ENCODE assay signal across 8 mouse cellular contexts in the genomic region with DNA sequence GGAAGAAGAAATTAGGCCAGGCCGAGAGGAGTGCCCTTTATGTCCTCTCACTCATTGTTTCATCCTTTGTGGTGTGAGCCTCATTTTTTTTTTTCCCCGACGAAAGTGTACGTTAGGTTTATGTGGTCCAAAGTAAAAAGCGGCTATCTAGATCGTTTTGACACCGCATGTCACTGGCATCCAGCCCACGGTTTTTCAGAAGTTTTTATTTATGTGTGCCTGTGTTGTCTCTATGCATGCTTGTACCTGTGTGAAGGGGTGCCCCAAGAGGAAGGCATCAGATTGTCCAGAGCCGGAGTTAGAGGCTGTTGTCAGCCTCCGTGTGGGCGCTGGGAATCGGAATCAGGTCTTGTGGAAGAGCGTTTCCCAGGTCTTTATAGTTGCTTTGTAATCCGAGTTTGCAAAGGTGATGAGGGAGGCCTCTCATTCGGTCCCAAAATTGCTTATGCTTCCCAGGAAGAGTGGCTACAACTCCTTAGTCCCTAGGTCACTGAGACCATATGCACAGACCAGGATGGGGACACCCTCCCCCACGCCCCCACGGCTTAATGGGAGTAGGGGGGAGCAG. TPM values are rescaled to one million over a fixed set of nuclear protein-coding genes. Genes with fewer than 3 reads are reported as not detected.
DNase-seq lines count a peak whose midpoint lies in the region; ATAC-seq and TF ChIP-seq lines count a peak whose summit lies in the region.

No protein-coding gene starts in this region.

- H3K9me3 ChIP-seq in hindbrain, embryonic 15.5 days, result no peaks in the 10 kb centered on the region
- no peaks in the 10 kb centered on the region for H3K9me3 ChIP-seq in midbrain, embryonic 14.5 days (ENCODE audit: control insufficient read depth, low read length)

- no peak for TF ChIP-seq CTCF in testis, adult 2 months (IDR thresholded peaks at IDR 0.05; ENCODE audit: control insufficient read depth, insufficient read depth, insufficient replicate concordance, low read depth, low read length)

- peak; percentile 21 for DNase-seq in adrenal gland, postnatal 14 days
- DNase-seq in adrenal gland, adult 2 months, result no peak
- DNase-seq in testis, postnatal 14 days (ENCODE audit: low spot score), result no peak
- DNase-seq in midbrain, embryonic 14.5 days, result no peak
- no peak for DNase-seq in ovary, postnatal 14 days (ENCODE audit: low spot score)
- DNase-seq in frontal cortex, postnatal 14 days (ENCODE audit: low spot score in 2 of 2), result no peak

- H3K9ac ChIP-seq in hindbrain, embryonic 15.5 days, result peak overlapping the region; percentile 90
- peak overlapping the region; percentile 94 for H3K9ac ChIP-seq in midbrain, embryonic 14.5 days (replicated peaks; ENCODE audit: low read length)

- 11% methylated on average over 17 of the region's 17 CpGs for WGBS in hindbrain, embryonic 15.5 days
- 11% methylated on average over 17 of the region's 17 CpGs for WGBS in midbrain, embryonic 14.5 days

- H3K27ac ChIP-seq in testis, adult 2 months (ENCODE audit: control insufficient read depth, insufficient read depth, low read depth, low read length), result peak overlapping the region; percentile 77
- peak overlapping the region; percentile 88 for H3K27ac ChIP-seq in hindbrain, embryonic 15.5 days (replicated peaks)
- peak overlapping the region; percentile 89 for H3K27ac ChIP-seq in midbrain, embryonic 14.5 days (replicated peaks; ENCODE audit: low read depth, low read length)

- H3K27me3 ChIP-seq in testis, adult 2 months (ENCODE audit: control insufficient read depth, insufficient read depth, low read length), result no peaks in the 10 kb centered on the region
- peaks cover 4% of the 10 kb centered on the region; the same call in 1 of the 2 replicates for H3K27me3 ChIP-seq in hindbrain, embryonic 15.5 days
- H3K27me3 ChIP-seq in midbrain, embryonic 14.5 days (ENCODE audit: control insufficient read depth, insufficient read depth, low read length), result no peaks in the 10 kb centered on the region

- H3K4me3 ChIP-seq in testis, adult 2 months (ENCODE audit: control insufficient read depth, low read depth, low read length), result peak overlapping the region; percentile 93
- peak overlapping the region; percentile 97 for H3K4me3 ChIP-seq in hindbrain, embryonic 15.5 days
- H3K4me3 ChIP-seq in midbrain, embryonic 14.5 days (replicated peaks; ENCODE audit: low read depth, low read length), result peak overlapping the region; percentile 98

- H3K4me1 ChIP-seq in testis, adult 2 months (ENCODE audit: control insufficient read depth, insufficient read depth, low read length), result peaks cover 9% of the 10 kb centered on the region
- peaks cover 18% of the 10 kb centered on the region for H3K4me1 ChIP-seq in hindbrain, embryonic 15.5 days (replicated peaks)
- H3K4me1 ChIP-seq in midbrain, embryonic 14.5 days (ENCODE audit: control insufficient read depth, insufficient read depth, low read length), result peaks cover 10% of the 10 kb centered on the region

- peak overlapping the region; percentile 81 for H3K4me2 ChIP-seq in hindbrain, embryonic 15.5 days
- peak overlapping the region; percentile 90 for H3K4me2 ChIP-seq in midbrain, embryonic 14.5 days (ENCODE audit: low read length)

- no peak for ATAC-seq in hindbrain, embryonic 15.5 days (ENCODE audit: low FRiP score, low read depth)
- no peak for ATAC-seq in midbrain, embryonic 14.5 days (ENCODE audit: low FRiP score, low TSS enrichment)

- TF ChIP-seq POLR2A in testis, adult 2 months (IDR thresholded peaks at IDR 0.05; ENCODE audit: control insufficient read depth, low read depth, low read length), result no peak

- no peaks in the 10 kb centered on the region; the same call in 1 of the 2 replicates for H3K36me3 ChIP-seq in testis, adult 2 months (ENCODE audit: control insufficient read depth, insufficient read depth, low read length)
- peaks cover 16% of the 10 kb centered on the region for H3K36me3 ChIP-seq in hindbrain, embryonic 15.5 days
- H3K36me3 ChIP-seq in midbrain, embryonic 14.5 days (ENCODE audit: control insufficient read depth, insufficient read depth, low read length), result peaks cover 22% of the 10 kb centered on the region

RNA-seq across cellular contexts. Expression of a gene that starts 0.9 kb away (rescaled TPM):
- 111 and 113 TPM in 2 replicates for total RNA-seq in adrenal gland, postnatal 14 days (2021)
- 100 to 1,000 TPM; 110 to 143 TPM for total RNA-seq in adrenal gland, adult 2 months (2021)
- 78.8 and 79.6 TPM in 2 replicates for polyA plus RNA-seq in adrenal gland, adult 2 months (2012; rRNA removed)
- polyA plus RNA-seq in testis, adult 2 months (2012; rRNA removed), result 77.9 and 81.1 TPM in 2 replicates
- 153 and 156 TPM in 2 replicates for polyA plus RNA-seq in hindbrain, embryonic 15.5 days (2015; fragmentation: Nextera tagmentation; extraction: Ambion mirVana)
- polyA plus RNA-seq in midbrain, embryonic 14.5 days (2014; fragmentation: Nextera tagmentation; extraction: Ambion mirVana), result 175 and 203 TPM in 2 replicates

RNA-seq across cellular contexts. Expression of a gene that starts 18.6 kb away (rescaled TPM):
- 26.4 and 28.9 TPM in 2 replicates for total RNA-seq in adrenal gland, postnatal 14 days (2021)
- 10 to 100 TPM; 12.6 to 22.5 TPM for total RNA-seq in adrenal gland, adult 2 months (2021)
- polyA plus RNA-seq in adrenal gland, adult 2 months (2012; rRNA removed), result 4.1 and 5.1 TPM in 2 replicates
- polyA plus RNA-seq in testis, adult 2 months (2012; rRNA removed), result 4.3 and 7.5 TPM in 2 replicates
- 12.6 and 13.4 TPM in 2 replicates for polyA plus RNA-seq in hindbrain, embryonic 15.5 days (2015; fragmentation: Nextera tagmentation; extraction: Ambion mirVana)
- 10.1 and 15.9 TPM in 2 replicates for polyA plus RNA-seq in midbrain, embryonic 14.5 days (2014; fragmentation: Nextera tagmentation; extraction: Ambion mirVana)
